Mouse (Mus musculus) forebrain, embryonic 16.5 days (tissue): ENCODE measurements around the gene Serpina3j. TPM values are rescaled to one million over a fixed set of nuclear protein-coding genes. Genes with fewer than 3 reads are reported as not detected.
"Not testable (repeated sequence)": the region's sequence is repeated elsewhere in the genome, so short reads cannot be mapped to it uniquely, and the experiment has no call there.

Experiments used
- ATAC-seq: fragments of 200-750 bp; cut with Nextera tagmentation; 2 replicates; pipeline ENCODE4 v1.8.0; 2017; ENCODE audit warnings: mild to moderate bottlenecking, moderate library complexity
- H3K27ac ChIP-seq: fragments of 300-500 bp; sonication (generic); 2 replicates; pipeline ENCODE4 v1.5.1; 2014; ENCODE audit warnings: low read length, control low read depth
- H3K27me3 ChIP-seq: fragments of 300-500 bp; sonication (generic); replicated peaks from 2 replicates; pipeline ENCODE4 v1.6.1; 2014; ENCODE audit warnings: low read length; ENCODE audit not compliant: control insufficient read depth, insufficient read depth
- H3K36me3 ChIP-seq: fragments of 300-500 bp; sonication (generic); 2 replicates; pipeline ENCODE4 v1.6.1; 2014; ENCODE audit not compliant: control insufficient read depth, insufficient read depth
- H3K4me1 ChIP-seq: fragments of 300-500 bp; sonication (generic); replicated peaks from 2 replicates; pipeline ENCODE4 v1.6.1; 2014; ENCODE audit warnings: low read length; ENCODE audit not compliant: control insufficient read depth, insufficient read depth
- H3K4me2 ChIP-seq: fragments of 300-500 bp; sonication (generic); 2 replicates; pipeline ENCODE4 v1.6.1; 2014; ENCODE audit warnings: mild to moderate bottlenecking, low read length, control low read depth
- H3K4me3 ChIP-seq: fragments of 300-500 bp; sonication (generic); replicated peaks from 2 replicates; pipeline ENCODE4 v1.5.1; 2014; ENCODE audit warnings: mild to moderate bottlenecking, low read length, control low read depth
- H3K9ac ChIP-seq: fragments of 300-500 bp; sonication (generic); replicated peaks from 2 replicates; pipeline ENCODE4 v1.6.1; 2014; ENCODE audit warnings: low read depth, low read length, control low read depth
- H3K9me3 ChIP-seq: fragments of 300-500 bp; sonication (generic); 2 replicates; pipeline ENCODE4 v1.6.1; 2016; ENCODE audit warnings: low read length; ENCODE audit not compliant: control insufficient read depth
- WGBS: fragments of 180-500 bp; shearing (Covaris S2); extraction: QIAGEN DNeasy Blood & Tissue Kit; methylation state at CpG from one replicate; pipeline ENCODE4 v1.1.7; 2014; 5-methylcytosine and 5-hydroxymethylcytosine counted together
- polyA plus RNA-seq: library from polyadenylated mRNA; unstranded; fragments of >200 nt; fragmentation: Nextera tagmentation; extraction: Ambion mirVana; gene quantifications from 2 replicates; pipeline ENCODE4 v1.2.1, GENCODE M21; 2015

Serpina3j gene
- polyA plus RNA-seq, 1 experiment from 2014 or later, result not detected

- H3K4me3 ChIP-seq, result no peak overlapping the region
- H3K4me2 ChIP-seq, result no peak overlapping the region
- ATAC-seq, result no peak
- no peak overlapping the region for H3K9ac ChIP-seq
- no peaks in the 10 kb centered on the region for H3K27me3 ChIP-seq
- no peak overlapping the region for H3K27ac ChIP-seq
- WGBS, result 85% methylated on average over 4 of the region's 4 CpGs
- no peaks in the 10 kb centered on the region for H3K4me1 ChIP-seq
- no peaks in the 10 kb centered on the region for H3K9me3 ChIP-seq
- H3K36me3 ChIP-seq, result no peaks in the 10 kb centered on the region
Observed at GRCm38 (mm10) chr12:104305991-104306390, 8.4 kb upstream of the Serpina3j start.

- Histone ChIP-seq H3K4me3 (no peak overlapping the region), H3K9me3 (no peaks in the 10 kb centered on the region), H3K9ac (no peak overlapping the region), H3K36me3 (no peaks in the 10 kb centered on the region), H3K27me3 (no peaks in the 10 kb centered on the region), H3K27ac (no peak overlapping the region), H3K4me1 (no peaks in the 10 kb centered on the region), H3K4me2 (no peak overlapping the region)
- ATAC-seq, result no peak
- 73% methylated on average over 1 of the region's 1 CpGs for WGBS
Observed at GRCm38 (mm10) chr12:104322454-104322853, 8.1 kb downstream of the Serpina3j start.

- Histone ChIP-seq H3K9me3 (no peaks in the 10 kb centered on the region), H3K27me3 (no peaks in the 10 kb centered on the region), H3K4me3 (no peak overlapping the region), H3K4me1 (no peaks in the 10 kb centered on the region), H3K9ac (no peak overlapping the region), H3K36me3 (no peaks in the 10 kb centered on the region), H3K27ac (no peak overlapping the region), H3K4me2 (no peak overlapping the region)
- ATAC-seq, result no peak
- WGBS, result 42% methylated on average over 1 of the region's 1 CpGs
Observed at GRCm38 (mm10) chr12:104331701-104332100, 17.3 kb downstream of the Serpina3j start.

- not testable (repeated sequence) for H3K9ac ChIP-seq, H3K36me3 ChIP-seq, H3K27ac ChIP-seq, H3K4me3 ChIP-seq, H3K4me2 ChIP-seq, H3K4me1 ChIP-seq, H3K9me3 ChIP-seq, H3K27me3 ChIP-seq, ATAC-seq
Observed at GRCm38 (mm10) chr12:104336873-104337272, 22.5 kb downstream of the Serpina3j start.

- not testable (repeated sequence) for ATAC-seq, H3K27me3 ChIP-seq, H3K9me3 ChIP-seq, H3K4me2 ChIP-seq, H3K9ac ChIP-seq, H3K27ac ChIP-seq, H3K4me3 ChIP-seq, H3K36me3 ChIP-seq, H3K4me1 ChIP-seq
- 85% methylated on average over 3 of the region's 3 CpGs for WGBS
Observed at GRCm38 (mm10) chr12:104338226-104338625, 23.9 kb downstream of the Serpina3j start, which contains the start of the genes Serpina3k and Serpina3m. Gene Serpina3k (plus strand): TSS chr12:104338486. Gene Serpina3m (plus strand): TSS chr12:104338486.

GRCm38 (mm10) chr12:104338705-104339104 lies 24.4 kb downstream of the Serpina3j start:
- no peaks in the 10 kb centered on the region for H3K27me3 ChIP-seq
- no peaks in the 10 kb centered on the region for H3K9me3 ChIP-seq
- no peak overlapping the region for H3K27ac ChIP-seq
- H3K36me3 ChIP-seq, result no peaks in the 10 kb centered on the region
- ATAC-seq, result no peak
- no peak overlapping the region for H3K4me2 ChIP-seq
- no peaks in the 10 kb centered on the region for H3K4me1 ChIP-seq
- WGBS, result 88% methylated on average over 3 of the region's 3 CpGs
- no peak overlapping the region for H3K9ac ChIP-seq
- H3K4me3 ChIP-seq, result no peak overlapping the region

- not testable (repeated sequence) for H3K36me3 ChIP-seq, H3K4me3 ChIP-seq, H3K4me2 ChIP-seq, H3K4me1 ChIP-seq, H3K27ac ChIP-seq, H3K9me3 ChIP-seq, H3K27me3 ChIP-seq, ATAC-seq, H3K9ac ChIP-seq
Observed at GRCm38 (mm10) chr12:104342489-104342888, 28.1 kb downstream of the Serpina3j start.

- WGBS, result 90% methylated on average over 2 of the region's 2 CpGs
Observed at GRCm38 (mm10) chr12:104345181-104345580, 30.8 kb downstream of the Serpina3j start.

GRCm38 (mm10) chr12:104345707-104346106 lies 31.4 kb downstream of the Serpina3j start:
- Histone ChIP-seq H3K9me3 (no peaks in the 10 kb centered on the region), H3K36me3 (no peaks in the 10 kb centered on the region), H3K27ac (no peak overlapping the region), H3K4me1 (no peaks in the 10 kb centered on the region), H3K4me3 (no peak overlapping the region), H3K9ac (no peak overlapping the region), H3K27me3 (no peaks in the 10 kb centered on the region), H3K4me2 (no peak overlapping the region)
- no peak for ATAC-seq

More at GRCm38 (mm10) chr12:104345181-104345580, 30.8 kb downstream of the Serpina3j start:
- Histone ChIP-seq H3K27me3 (no peaks in the 10 kb centered on the region), H3K9ac (no peak overlapping the region), H3K4me3 (no peak overlapping the region), H3K4me1 (no peaks in the 10 kb centered on the region), H3K36me3 (no peaks in the 10 kb centered on the region), H3K9me3 (no peaks in the 10 kb centered on the region), H3K27ac (no peak overlapping the region), H3K4me2 (no peak overlapping the region)
- ATAC-seq, result no peak

- no peaks in the 10 kb centered on the region for H3K9me3 ChIP-seq
- ATAC-seq, result no peak
- no peaks in the 10 kb centered on the region for H3K4me1 ChIP-seq
- H3K9ac ChIP-seq, result no peak overlapping the region
- no peaks in the 10 kb centered on the region for H3K27me3 ChIP-seq
- H3K36me3 ChIP-seq, result no peaks in the 10 kb centered on the region
- no peak overlapping the region for H3K4me3 ChIP-seq
- H3K4me2 ChIP-seq, result no peak overlapping the region
- 81% methylated on average over 2 of the region's 2 CpGs for WGBS
- no peak overlapping the region for H3K27ac ChIP-seq
Observed at GRCm38 (mm10) chr12:104347091-104347490, 32.7 kb downstream of the Serpina3j start.
